Mouse (Mus musculus): ENCODE data around the gene Pprc1. TPM values are rescaled to one million over a fixed set of nuclear protein-coding genes. Genes with fewer than 3 reads are reported as not detected.

Gene Pprc1
- 30.0 and 32.2 TPM in 2 replicates for polyA plus RNA-seq (2016; fragmentation: Nextera tagmentation; extraction: Ambion mirVana)

DNA sequence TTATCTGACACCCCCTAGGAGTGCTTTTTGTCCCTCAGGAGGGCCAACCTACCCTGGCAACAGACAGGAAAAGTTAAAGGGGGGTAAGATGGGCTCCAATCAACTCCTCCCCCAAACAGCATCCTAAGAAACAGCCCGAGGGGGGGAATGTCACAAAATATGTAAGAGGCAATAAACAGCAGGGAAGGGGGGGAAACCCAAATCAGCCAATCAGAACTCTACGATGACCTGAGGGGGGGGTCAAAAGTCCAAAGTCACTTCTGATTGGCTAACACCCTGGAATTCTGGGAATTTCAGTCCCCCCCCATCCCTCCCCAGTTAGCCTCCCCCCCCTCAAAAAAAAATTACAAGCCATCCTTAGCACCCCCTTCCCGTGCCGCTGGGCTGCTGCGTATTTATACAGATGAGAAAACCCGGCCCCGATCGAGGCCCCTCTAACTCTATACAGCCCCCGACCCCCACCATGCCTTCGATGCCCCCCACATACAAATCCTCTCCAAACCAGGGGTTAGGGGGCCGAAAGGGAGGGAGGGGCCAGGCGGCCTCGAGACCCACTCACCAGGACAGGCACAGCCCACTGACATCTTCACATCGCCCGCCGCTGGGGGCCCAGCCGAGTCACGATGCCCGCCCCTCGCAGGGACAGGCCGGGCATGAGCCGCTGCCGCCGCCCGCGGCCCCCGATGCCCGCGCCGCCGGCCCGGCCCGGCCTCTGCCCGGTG is at the start of gene Pprc1:
Gene Pprc1, plus strand, starts transcription at position 616 of the 722 bp plus-strand sequence.
- Histone ChIP-seq H3K9me3 (no peaks in the 10 kb centered on the region), H3K4me1 (peaks cover 60% of the 10 kb centered on the region), H3K4me2 (replicated peaks) (peak within 1 kb of the TSS; percentile 92), H3K27me3 (0 out of 2 replicates have a peak, but pooled peaks cover 5% of the 10 kb centered on the region), H3K27ac (replicated peaks) (peak within 1 kb of the TSS; percentile 98), H3K36me3 (no peaks in the 10 kb centered on the region), H3K4me3 (peak within 1 kb of the TSS; percentile 91), H3K9ac (replicated peaks) (peak within 1 kb of the TSS; percentile 98)
- ATAC-seq (ENCODE audit: low FRiP score, low read depth) = peak; percentile 45; the same call in 1 of the 2 replicates
- WGBS = under 1% methylated on average over 34 of the region's 34 CpGs

DNA sequence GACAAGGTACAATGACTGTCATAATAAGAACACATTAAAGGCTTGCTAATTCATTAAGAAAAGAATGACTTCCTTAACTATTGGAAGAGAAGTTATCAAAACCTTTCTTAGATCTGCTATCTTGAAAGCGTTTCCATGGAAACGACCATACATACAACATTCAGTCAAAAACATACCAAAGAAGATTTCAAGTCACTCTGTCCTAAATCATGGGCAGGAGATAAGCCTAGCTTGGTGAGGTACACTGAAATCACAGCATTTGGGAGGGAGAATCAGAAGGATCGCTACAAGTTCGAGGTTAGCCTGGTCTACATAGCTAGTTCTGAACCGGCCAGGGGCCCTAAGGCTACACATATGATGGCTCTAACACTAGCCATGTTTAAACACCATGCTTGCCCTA is 47.3 kb upstream of the Pprc1 start:
- H3K36me3 ChIP-seq = peaks cover 10% of the 10 kb centered on the region; the same call in 1 of the 2 replicates
- H3K27me3 ChIP-seq = peaks cover 4% of the 10 kb centered on the region
- H3K4me2 ChIP-seq (replicated peaks) = peak overlapping the region; percentile 69
- 69% methylated on average over 5 of the region's 5 CpGs for WGBS
- no peak for ATAC-seq (ENCODE audit: low FRiP score, low read depth)
- H3K27ac ChIP-seq (replicated peaks) = no peak overlapping the region
- H3K4me1 ChIP-seq = peaks cover 5% of the 10 kb centered on the region; the same call in 1 of the 2 replicates
- peaks cover 10% of the 10 kb centered on the region; the same call in 1 of the 2 replicates for H3K9me3 ChIP-seq
- H3K4me3 ChIP-seq = peak overlapping the region; percentile 77
- H3K9ac ChIP-seq (replicated peaks) = peak overlapping the region; percentile 88

DNA sequence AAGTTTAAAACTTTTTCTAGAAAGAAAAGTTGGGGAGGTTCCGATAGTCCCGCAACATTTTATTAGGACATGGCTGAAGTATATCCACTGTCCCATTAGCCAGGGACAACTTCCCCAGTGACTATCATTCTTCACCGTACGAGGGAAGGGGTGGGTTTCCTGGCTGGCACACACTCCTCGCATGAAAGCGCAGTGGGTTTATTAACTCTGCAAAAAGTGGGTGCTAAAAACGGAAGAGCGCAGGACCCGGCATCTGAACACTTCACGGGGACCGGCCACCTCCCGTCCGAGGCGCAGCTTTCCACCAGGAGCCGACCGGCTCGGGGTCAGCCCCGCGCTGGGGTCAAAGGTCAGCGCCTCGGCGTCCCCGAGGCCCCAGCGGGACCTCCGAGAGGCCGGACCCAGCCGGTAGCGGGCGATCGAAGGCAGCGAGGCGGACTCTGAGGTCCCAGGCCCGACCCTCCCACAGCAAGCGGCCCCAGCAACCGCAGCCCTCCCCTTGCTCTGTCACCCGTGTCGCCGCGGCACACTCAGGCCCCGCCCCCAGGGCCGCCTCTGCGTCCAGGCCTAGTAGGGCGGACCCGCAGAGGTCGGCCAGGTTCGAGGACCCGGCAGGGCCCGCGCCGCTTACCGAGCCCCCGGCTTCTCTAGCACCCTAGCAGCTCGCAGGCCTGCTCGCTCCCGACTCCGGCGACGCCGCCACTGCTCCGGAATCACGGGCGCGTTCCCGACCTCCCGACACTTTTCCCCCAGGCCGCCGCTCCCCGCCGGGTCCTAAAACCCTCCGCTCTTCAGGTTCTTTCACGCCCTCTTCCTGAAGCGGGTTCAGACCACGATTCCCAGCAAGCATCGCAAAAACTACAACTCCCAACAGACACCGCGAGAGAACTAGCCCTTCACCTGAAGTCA is 46.6 kb upstream of the Pprc1 start, which contains the start of gene Armh3:
Gene Armh3, minus strand, starts transcription at position 704 of the 909 bp plus-strand sequence.
- H3K27me3 ChIP-seq = peaks cover 10% of the 10 kb centered on the region
- H3K9ac ChIP-seq (replicated peaks) = peak within 1 kb of the TSS; percentile 88
- 1% methylated on average over 76 of the region's 76 CpGs for WGBS
- peak within 1 kb of the TSS; percentile 96 for H3K27ac ChIP-seq (replicated peaks)
- H3K4me3 ChIP-seq = peak within 1 kb of the TSS; percentile 77
- H3K4me1 ChIP-seq = peaks cover 7% of the 10 kb centered on the region
- peak; percentile 93 for ATAC-seq (ENCODE audit: low FRiP score, low read depth)
- peaks cover 10% of the 10 kb centered on the region; the same call in 1 of the 2 replicates for H3K36me3 ChIP-seq
- peaks cover 10% of the 10 kb centered on the region; the same call in 1 of the 2 replicates for H3K9me3 ChIP-seq
- peak within 1 kb of the TSS; percentile 69 for H3K4me2 ChIP-seq (replicated peaks)

DNA sequence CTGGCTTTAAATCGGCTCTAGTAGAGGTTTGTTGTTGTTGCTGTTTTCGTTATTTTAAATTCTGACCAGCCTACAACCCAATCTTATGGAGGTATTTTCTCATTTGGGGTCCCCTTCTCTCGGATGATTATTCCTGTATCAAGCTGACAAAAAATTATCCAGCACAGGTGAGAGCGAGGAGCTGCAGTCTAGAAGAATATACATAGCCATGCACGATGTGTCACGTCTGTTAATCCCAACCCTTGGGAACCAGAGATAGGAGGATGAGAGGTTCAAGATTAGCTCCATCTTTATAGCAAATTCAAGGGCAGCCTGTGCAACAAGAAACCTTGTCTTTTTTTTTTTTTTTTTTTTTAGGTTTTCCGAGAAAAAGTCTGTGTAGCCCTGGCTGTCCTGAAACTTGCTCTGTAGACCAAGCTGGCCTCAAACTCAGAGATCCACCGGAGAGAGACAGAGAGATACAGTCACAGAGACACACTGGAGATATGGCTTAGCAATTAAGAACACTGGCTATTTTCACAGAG is 45.9 kb upstream of the Pprc1 start:
- 0 out of 2 replicates have a peak overlapping the region, but pooled peaks have one; percentile 28 for H3K9ac ChIP-seq (replicated peaks)
- peaks cover 10% of the 10 kb centered on the region; the same call in 1 of the 2 replicates for H3K9me3 ChIP-seq
- no peak overlapping the region for H3K27ac ChIP-seq (replicated peaks)
- 19% methylated on average over 8 of the region's 8 CpGs for WGBS
- peak; percentile 31; the same call in 1 of the 2 replicates for ATAC-seq (ENCODE audit: low FRiP score, low read depth)
- H3K4me2 ChIP-seq (replicated peaks) = peak overlapping the region; percentile 69
- peaks cover 10% of the 10 kb centered on the region; the same call in 1 of the 2 replicates for H3K36me3 ChIP-seq
- peaks cover 14% of the 10 kb centered on the region for H3K4me1 ChIP-seq
- peaks cover 17% of the 10 kb centered on the region for H3K27me3 ChIP-seq
- peak overlapping the region; percentile 77 for H3K4me3 ChIP-seq

DNA sequence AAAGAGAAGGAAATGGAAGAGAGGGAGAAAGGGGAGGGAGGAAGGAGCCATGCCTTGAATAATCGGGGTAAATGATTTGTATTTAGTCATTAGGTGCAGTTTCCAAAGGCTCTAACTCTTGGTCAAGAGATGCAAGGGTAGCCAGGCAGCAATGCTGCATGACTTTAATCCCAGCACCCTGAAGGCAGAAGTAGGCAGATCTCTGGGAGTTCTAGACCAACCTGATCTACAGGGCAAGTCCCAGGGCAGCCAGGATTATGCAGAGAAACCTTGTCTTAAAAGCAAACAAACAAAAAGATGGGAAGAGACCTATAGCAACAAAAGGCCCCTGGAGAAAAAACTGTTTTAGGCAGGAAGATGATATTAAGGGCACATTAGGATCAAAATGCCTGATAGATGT is 45.3 kb upstream of the Pprc1 start:
- H3K4me3 ChIP-seq = no peak overlapping the region

DNA sequence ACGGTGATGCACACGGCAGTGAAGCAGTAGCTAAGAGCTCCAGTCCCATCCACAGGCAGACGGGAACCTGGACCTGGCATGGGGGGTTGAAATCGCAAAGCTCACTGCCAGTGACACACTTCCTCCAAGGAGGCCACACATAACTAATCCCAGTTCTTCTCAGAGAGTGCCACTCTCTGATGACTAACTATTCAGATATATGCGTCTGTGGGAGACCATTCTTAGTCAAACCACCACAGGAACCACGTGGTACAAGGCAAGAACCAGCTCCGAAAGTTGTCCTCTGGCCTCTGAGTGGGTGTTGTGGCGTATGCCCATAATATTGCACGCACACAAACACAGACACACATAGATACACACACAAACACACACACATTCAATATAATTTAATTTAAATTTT is 42.4 kb upstream of the Pprc1 start:
- Histone ChIP-seq H3K27me3 (peaks cover 39% of the 10 kb centered on the region), H3K9ac (replicated peaks) (no peak overlapping the region), H3K36me3 (no peaks in the 10 kb centered on the region), H3K9me3 (no peaks in the 10 kb centered on the region), H3K4me1 (peaks cover 20% of the 10 kb centered on the region), H3K4me3 (no peak overlapping the region), H3K4me2 (replicated peaks) (no peak overlapping the region), H3K27ac (replicated peaks) (no peak overlapping the region)
- no peak for ATAC-seq (ENCODE audit: low FRiP score, low read depth)
- WGBS = 85% methylated on average over 9 of the region's 9 CpGs

More for the DNA sequence above, 45.3 kb upstream of the Pprc1 start:
- Histone ChIP-seq H3K36me3 (peaks cover 10% of the 10 kb centered on the region; the same call in 1 of the 2 replicates), H3K27me3 (peaks cover 23% of the 10 kb centered on the region), H3K4me2 (replicated peaks) (no peak overlapping the region), H3K9ac (replicated peaks) (no peak overlapping the region), H3K9me3 (peaks cover 7% of the 10 kb centered on the region; the same call in 1 of the 2 replicates), H3K4me1 (peaks cover 20% of the 10 kb centered on the region), H3K27ac (replicated peaks) (no peak overlapping the region)
- no peak for ATAC-seq (ENCODE audit: low FRiP score, low read depth)
- 63% methylated on average over 1 of the region's 1 CpGs for WGBS

DNA sequence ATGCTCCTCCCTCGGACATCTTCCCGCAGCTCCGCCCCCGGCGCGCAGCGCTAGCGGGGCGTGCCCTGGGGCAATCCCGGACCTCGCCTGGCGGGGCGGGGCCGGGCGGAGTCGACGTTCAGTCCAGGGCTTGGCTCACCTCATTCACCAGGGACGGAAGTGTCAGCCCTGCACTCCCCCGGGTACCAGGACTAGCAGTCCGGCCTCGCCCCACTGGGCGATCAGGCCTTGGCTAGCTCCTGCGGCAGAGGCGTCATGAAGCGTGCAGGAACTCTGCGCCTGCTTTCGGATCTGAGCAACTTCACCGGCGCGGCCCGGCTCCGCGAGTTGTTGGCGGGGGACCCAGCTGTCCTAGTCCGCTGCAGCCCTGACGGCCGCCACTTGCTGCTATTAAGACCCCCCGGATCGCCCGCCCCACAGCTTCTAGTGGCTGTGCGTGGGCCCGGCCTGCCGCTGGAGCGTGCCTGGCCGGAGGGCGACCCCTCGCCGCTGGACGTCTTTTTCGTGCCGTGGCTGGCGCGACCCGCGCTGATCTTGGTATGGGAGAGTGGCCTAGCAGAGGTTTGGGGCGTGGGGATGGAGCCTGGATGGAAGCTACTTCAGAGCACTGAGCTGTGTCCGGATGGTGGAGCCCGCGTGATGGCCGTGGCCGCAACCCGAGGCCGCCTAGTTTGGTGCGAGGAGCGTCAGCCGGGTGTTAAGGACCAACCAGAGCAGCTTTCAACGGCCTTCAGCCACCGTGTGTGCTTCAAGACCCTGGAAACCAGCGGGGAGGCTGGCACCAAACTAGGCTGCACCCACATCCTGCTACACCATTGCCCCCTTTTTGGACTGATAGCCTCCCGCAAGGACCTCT is 41.1 kb upstream of the Pprc1 start, which contains the start of gene Hps6:
Gene Hps6, plus strand, starts transcription at position 138 of the 856 bp plus-strand sequence.
- Histone ChIP-seq H3K27me3 (peaks cover 39% of the 10 kb centered on the region), H3K4me1 (peaks cover 15% of the 10 kb centered on the region), H3K27ac (replicated peaks) (no peak within 1 kb of the TSS), H3K4me2 (replicated peaks) (peak within 1 kb of the TSS; percentile 97), H3K9ac (replicated peaks) (peak within 1 kb of the TSS; percentile 65), H3K4me3 (peak within 1 kb of the TSS; percentile 57), H3K36me3 (no peaks in the 10 kb centered on the region), H3K9me3 (no peaks in the 10 kb centered on the region)
- WGBS = 2% methylated on average over 70 of the region's 70 CpGs
- peak; percentile 61 for ATAC-seq (ENCODE audit: low FRiP score, low read depth)

DNA sequence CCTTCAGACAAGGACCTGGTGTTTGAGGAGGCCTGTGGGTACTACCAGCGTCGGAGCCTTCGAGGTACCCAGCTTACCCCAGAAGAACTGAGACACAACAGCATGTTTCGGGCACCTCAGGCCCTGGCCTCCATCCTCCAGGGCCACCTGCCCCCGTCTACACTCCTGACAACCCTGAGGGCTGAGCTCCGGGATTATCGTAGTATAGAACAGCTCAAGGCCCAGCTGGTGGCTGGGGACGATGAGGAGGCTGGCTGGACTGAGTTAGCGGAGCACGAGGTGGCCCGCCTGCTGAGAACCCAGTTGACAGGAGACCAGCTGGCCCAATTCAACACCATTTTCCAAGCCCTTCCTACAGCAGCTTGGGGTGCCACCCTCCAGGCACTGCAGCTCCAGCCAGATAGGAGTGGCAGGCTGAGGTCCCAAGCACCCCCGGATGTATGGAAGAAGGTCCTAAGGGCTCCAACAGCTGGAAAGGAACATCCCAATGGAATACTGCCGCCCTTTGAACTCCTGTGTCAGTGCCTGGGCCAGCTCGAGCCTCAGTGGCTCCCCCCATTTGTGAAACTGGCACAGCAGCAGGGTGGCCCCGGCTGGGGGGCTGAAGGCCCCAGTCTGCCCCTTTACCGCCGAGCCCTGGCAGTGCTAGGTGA is 39.7 kb upstream of the Pprc1 start:
- Histone ChIP-seq H3K27ac (replicated peaks) (no peak overlapping the region), H3K9me3 (no peaks in the 10 kb centered on the region), H3K9ac (replicated peaks) (no peak overlapping the region), H3K4me3 (no peak overlapping the region), H3K36me3 (no peaks in the 10 kb centered on the region), H3K4me1 (peaks cover 15% of the 10 kb centered on the region), H3K4me2 (replicated peaks) (no peak overlapping the region), H3K27me3 (peaks cover 39% of the 10 kb centered on the region)
- ATAC-seq (ENCODE audit: low FRiP score, low read depth) = no peak
- WGBS = 62% methylated on average over 17 of the region's 17 CpGs

DNA sequence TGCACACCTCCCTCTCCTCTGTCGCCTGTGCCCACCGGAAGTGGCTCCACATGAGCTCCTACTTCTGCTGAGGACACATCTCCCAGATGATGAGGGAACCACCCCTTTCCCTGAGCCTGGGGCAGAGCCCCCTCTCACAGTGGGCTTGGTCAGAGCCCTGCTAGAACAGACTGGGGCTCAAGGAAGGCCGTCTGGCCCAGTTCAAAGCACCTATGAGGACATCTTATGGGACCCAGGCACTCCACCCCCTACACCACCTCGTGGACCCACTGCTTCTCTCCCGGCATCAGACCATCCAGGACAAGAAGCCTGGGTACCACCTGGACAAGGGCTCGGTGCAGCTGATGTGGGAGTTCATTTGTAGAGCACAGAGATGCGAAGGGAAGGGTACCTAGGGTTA is 39.0 kb upstream of the Pprc1 start:
- Histone ChIP-seq H3K4me1 (peaks cover 15% of the 10 kb centered on the region), H3K27me3 (peaks cover 39% of the 10 kb centered on the region), H3K36me3 (no peaks in the 10 kb centered on the region), H3K4me2 (replicated peaks) (no peak overlapping the region), H3K4me3 (no peak overlapping the region), H3K9ac (replicated peaks) (no peak overlapping the region), H3K27ac (replicated peaks) (no peak overlapping the region), H3K9me3 (no peaks in the 10 kb centered on the region)
- ATAC-seq (ENCODE audit: low FRiP score, low read depth) = no peak
- 88% methylated on average over 7 of the region's 7 CpGs for WGBS

DNA sequence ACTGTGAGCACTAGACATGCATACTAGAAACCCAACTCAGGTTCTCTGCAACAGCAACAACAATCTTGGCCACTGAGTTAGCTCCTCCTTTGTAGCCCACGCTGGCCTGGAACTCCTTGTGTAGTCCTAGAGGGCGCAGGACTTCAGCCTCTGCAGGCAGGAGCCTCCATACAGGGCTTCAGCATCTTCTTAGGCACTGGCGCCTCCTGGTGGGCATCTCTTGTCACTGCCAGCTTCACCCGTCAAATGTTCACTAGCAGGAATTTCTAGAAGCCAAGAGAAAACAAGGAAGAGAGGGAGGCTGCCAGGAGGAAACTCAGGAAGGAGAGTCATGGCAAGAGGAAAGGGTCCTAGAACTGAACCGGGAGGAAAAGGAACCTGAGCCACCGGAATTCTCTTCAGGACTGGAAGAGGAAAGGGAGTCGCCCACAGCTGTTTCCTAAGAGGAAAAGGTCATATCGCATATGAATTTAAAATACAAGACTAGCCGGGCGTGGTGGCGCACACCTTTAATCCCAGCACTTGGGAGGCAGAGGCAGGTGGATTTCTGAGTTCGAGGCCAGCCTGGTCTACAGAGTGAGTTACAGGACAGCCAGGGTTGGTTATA is 30.0 kb upstream of the Pprc1 start:
- H3K27me3 ChIP-seq = no peaks in the 10 kb centered on the region
- 41% methylated on average over 12 of the region's 12 CpGs for WGBS
- H3K27ac ChIP-seq (replicated peaks) = no peak overlapping the region
- H3K9me3 ChIP-seq = no peaks in the 10 kb centered on the region
- H3K9ac ChIP-seq (replicated peaks) = no peak overlapping the region
- no peak; the same call in 1 of the 2 replicates for ATAC-seq (ENCODE audit: low FRiP score, low read depth)
- H3K36me3 ChIP-seq = no peaks in the 10 kb centered on the region
- H3K4me2 ChIP-seq (replicated peaks) = no peak overlapping the region
- H3K4me3 ChIP-seq = no peak overlapping the region
- H3K4me1 ChIP-seq = no peaks in the 10 kb centered on the region

Measured in midbrain, embryonic 12.5 days (tissue).